Mouse (Mus musculus) MEL (cell line): ENCODE data around the gene Yju2.

Experiments
- CHD2 ChIP-seq: IDR thresholded peaks from 2 replicates; pipeline ENCODE4 v1.6.1; 2011; ENCODE audit warnings: low read length, improper control_type of control experiment
- CTCF ChIP-seq, 3 experiments: IDR thresholded peaks in 2 of 3; conservative IDR thresholded peaks in 1 of 3; 2 replicates each; pipeline ENCODE4 v1.5.1; 2011 to 2012; ENCODE audit warnings: low read length in 3 of 3, low read depth in 2 of 3, mild to moderate bottlenecking in 2 of 3, improper control_type of control experiment in 1 of 3, inconsistent platforms in 1 of 3, mixed read lengths in 1 of 3, moderate library complexity in 1 of 3; ENCODE audit not compliant: control insufficient read depth in 1 of 3, insufficient read depth in 1 of 3, poor library complexity in 1 of 3, severe bottlenecking in 1 of 3
- MAX ChIP-seq: IDR thresholded peaks from 2 replicates; pipeline ENCODE4 v1.6.1; 2011; ENCODE audit warnings: low read length, improper control_type of control experiment
- SMC3 ChIP-seq: IDR thresholded peaks from 2 replicates; pipeline ENCODE4 v1.6.1; 2011; ENCODE audit warnings: low read depth, low read length, improper control_type of control experiment
- TBP ChIP-seq: IDR thresholded peaks from 2 replicates; pipeline ENCODE4 v1.8.0; 2011; ENCODE audit warnings: low read depth, low read length, improper control_type of control experiment

DNA sequence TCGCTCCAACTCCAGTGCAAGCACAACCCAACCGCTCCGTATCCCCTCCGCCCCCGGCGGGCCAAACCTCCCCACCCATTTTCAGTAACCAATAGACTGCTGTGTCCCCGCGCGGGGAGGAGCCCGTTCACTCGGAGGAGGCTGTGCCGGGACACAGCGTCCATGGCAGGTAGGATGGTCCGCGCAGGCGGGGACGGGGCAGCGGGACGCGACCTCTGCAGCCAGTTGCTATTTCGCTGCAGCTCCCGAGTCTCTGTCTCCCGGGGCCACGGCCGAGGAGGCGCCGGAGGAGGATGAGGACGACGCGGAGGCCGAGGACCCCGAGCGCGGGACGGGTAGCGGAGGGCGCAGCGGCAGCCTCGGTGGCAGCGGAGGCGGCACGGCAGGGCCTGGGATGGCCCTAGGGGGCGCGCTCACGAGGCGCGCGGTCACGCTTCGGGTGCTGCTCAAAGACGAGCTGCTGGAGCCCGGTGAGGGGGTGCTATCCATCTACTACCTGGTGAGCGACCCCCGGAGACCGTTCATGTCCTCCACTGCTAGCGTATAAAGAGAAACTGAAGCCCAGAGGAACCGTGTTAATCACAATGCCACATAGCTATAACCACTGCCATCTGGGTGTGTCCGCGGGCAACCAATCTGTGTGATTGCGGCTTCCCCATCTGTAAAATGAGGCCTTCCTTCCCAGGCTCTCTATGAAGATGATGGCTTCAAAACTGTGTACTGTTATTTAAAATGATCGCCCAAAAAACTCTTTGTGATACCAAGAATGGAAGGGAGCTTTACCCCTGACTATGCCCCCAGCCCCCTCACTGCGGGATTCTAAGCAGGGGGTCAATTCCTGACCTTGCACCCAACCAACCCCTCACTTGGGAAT is 50.4 kb downstream of the Yju2 start:
- TF ChIP-seq CTCF (IDR thresholded peaks at IDR 0.05 in 2 of 3, conservative IDR thresholded peaks at IDR 0.05 in 1 of 3; ENCODE audit: control insufficient read depth in 1 of 3, insufficient read depth in 1 of 3, low read depth in 2 of 3, low read length in 3 of 3, poor library complexity in 1 of 3, severe bottlenecking in 1 of 3), result peak in 2 of 3 experiments; percentile 38 to 53; a peak in 4 of 6 replicates
- TF ChIP-seq CHD2, result no peak
- TF ChIP-seq SMC3, result no peak
- TF ChIP-seq MAX, result peak; percentile 48
- TF ChIP-seq TBP, result no peak
